Mouse (Mus musculus) ovary, adult 2 months (tissue): Measurements from ENCODE around the gene Amer1. TPM values are rescaled to one million over a fixed set of nuclear protein-coding genes. Genes with fewer than 3 reads are reported as not detected.

Source experiments
- polyA plus RNA-seq: library from polyadenylated mRNA; depleted of rRNA; stranded (reverse); fragments of >200 nt; gene quantifications from 2 replicates; pipeline ENCODE4 v1.2.3, GENCODE M21; 2012; rRNA removed

The Amer1 gene
- 2.9 and 3.5 TPM in 2 replicates for polyA plus RNA-seq

GRCm38 (mm10) chrX:95444776-95445111, at the start of gene Amer1:
Gene Amer1 (minus strand): TSS chrX:95444872.

Other genes with a start within 250 kb of the Amer1 start
- 2.7 and 2.9 TPM in 2 replicates for gene Arhgef9, start 248.0 kb downstream of the Amer1 start, polyA plus RNA-seq
- 0.21 TPM in 1 of 2 replicates, not detected in the other for gene Asb12, start 113.1 kb upstream of the Amer1 start, polyA plus RNA-seq
- gene Pfn5, start 113.2 kb upstream of the Amer1 start, polyA plus RNA-seq, result not detected in 2 replicates
- 2.2 and 2.6 TPM in 2 replicates for gene Zc4h2, start 213.6 kb upstream of the Amer1 start, polyA plus RNA-seq